Mouse (Mus musculus): ENCODE measurements around the gene Gm29564.
"Not testable (repeated sequence)": the region's sequence is repeated elsewhere in the genome, so short reads cannot be mapped to it uniquely, and the experiment has no call there.

The Gm29564 gene

DNA sequence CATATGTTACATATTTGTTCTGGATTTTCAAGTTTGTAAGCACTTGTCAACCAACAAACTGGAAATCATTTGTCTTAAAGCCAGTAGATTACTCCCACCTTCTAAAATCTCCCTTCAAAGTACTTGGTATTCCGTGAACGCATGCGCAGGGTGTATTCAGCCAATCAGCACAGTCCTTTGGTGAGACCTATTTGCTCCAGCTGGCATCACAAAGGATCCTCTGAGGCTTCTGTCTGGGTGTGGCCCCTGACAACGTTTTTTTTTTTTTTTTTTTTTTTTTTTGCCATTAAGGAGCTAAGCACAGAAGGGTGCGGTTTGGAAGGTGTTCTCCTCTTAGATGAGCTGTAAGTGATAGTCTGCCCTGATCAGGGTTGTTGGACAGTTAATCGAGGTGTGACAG lies at the start of gene Gm29564:
Gene Gm29564 (plus strand): TSS at position 301 of the 400 bp plus-strand sequence.
- not testable (repeated sequence) for DNase-seq (ENCODE audit: low read depth in 2 of 2, low spot score in 2 of 2)

Measured in CD8-positive naive resting alpha-beta T cell, adult 2 months (primary cell).